Comparison of ENCODE assay signal across 8 mouse cellular contexts in the genomic region with DNA sequence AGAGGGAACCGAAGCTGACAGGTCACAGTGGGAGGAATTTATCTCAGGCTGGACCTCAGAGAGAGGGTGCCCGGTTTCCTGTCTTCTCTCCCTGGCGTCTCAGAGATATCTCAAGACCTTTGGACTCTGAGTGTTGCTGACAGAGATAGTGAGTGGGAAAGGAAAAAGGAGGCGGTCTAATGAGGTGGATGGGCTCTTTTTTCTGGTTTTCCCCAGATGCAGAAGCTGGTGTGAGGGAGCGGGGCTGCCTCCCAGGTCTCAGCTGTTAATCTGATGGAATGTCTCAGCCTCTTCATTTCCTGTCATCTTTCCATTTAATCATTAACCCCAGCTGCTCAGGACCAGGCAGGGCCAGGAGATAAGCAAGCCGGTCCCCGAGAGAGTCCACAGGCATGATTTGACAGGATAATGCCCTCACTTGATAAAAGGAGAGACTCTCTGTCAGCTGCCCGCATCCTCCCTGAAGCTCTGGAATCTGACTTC.
A peak's percentile ranks its signal among the peaks of the same experiment; 100 is the strongest.
DNase-seq lines count a peak whose midpoint lies in the region; ATAC-seq and TF ChIP-seq lines count a peak whose summit lies in the region.
"Had no signal": no experiment of that assay in that cellular context is flagged by ENCODE, and none has a peak within 500 bp of the region (broad histone marks: within the 10 kb centered on the region; RNA-seq: fewer than 3 reads in every experiment).

No protein-coding gene starts in this region.

- WGBS in midbrain, embryonic 11.5 days, result 65% methylated on average over 8 of the region's 8 CpGs
- WGBS in midbrain, postnatal 0 days, result 51% methylated on average over 8 of the region's 8 CpGs
- 32% methylated on average over 8 of the region's 8 CpGs for WGBS in intestine, embryonic 15.5 days
- 7% methylated on average over 8 of the region's 8 CpGs for WGBS in liver, embryonic 11.5 days
- WGBS in stomach, postnatal 0 days, result 35% methylated on average over 8 of the region's 8 CpGs

- TF ChIP-seq EP300 in stomach, postnatal 0 days (optimal IDR thresholded peaks at IDR 0.05), result no peak

- H3K9me3 ChIP-seq in midbrain, embryonic 11.5 days (ENCODE audit: control insufficient read depth, low read length), result no peaks in the 10 kb centered on the region
- H3K9me3 ChIP-seq in midbrain, postnatal 0 days (ENCODE audit: low read length), result no peaks in the 10 kb centered on the region
- no peaks in the 10 kb centered on the region for H3K9me3 ChIP-seq in intestine, embryonic 15.5 days
- H3K9me3 ChIP-seq in liver, embryonic 11.5 days (ENCODE audit: control insufficient read depth, low read length), result no peaks in the 10 kb centered on the region
- no peaks in the 10 kb centered on the region for H3K9me3 ChIP-seq in stomach, postnatal 0 days (ENCODE audit: control insufficient read depth, low read length)
- H3K9me3 ChIP-seq: limb, embryonic 12.5 days had no signal

- H3K36me3 ChIP-seq in midbrain, embryonic 11.5 days (ENCODE audit: control insufficient read depth, insufficient read depth, low read length), result no peaks in the 10 kb centered on the region
- H3K36me3 ChIP-seq in midbrain, postnatal 0 days (ENCODE audit: insufficient read depth, low read length), result no peaks in the 10 kb centered on the region
- H3K36me3 ChIP-seq in intestine, embryonic 15.5 days, result no peaks in the 10 kb centered on the region
- H3K36me3 ChIP-seq in liver, embryonic 11.5 days (ENCODE audit: control insufficient read depth, insufficient read depth, low read length), result no peaks in the 10 kb centered on the region
- H3K36me3 ChIP-seq in stomach, postnatal 0 days (ENCODE audit: control insufficient read depth, insufficient read depth, low read length), result no peaks in the 10 kb centered on the region
- H3K36me3 ChIP-seq: limb, embryonic 12.5 days had no signal

- no peak overlapping the region for H3K4me2 ChIP-seq in midbrain, embryonic 11.5 days
- H3K4me2 ChIP-seq in midbrain, postnatal 0 days (ENCODE audit: low read depth, low read length, poor library complexity, severe bottlenecking), result no peak overlapping the region
- peak overlapping the region; percentile 45 for H3K4me2 ChIP-seq in intestine, embryonic 15.5 days (replicated peaks)
- H3K4me2 ChIP-seq in liver, embryonic 11.5 days, result peak overlapping the region; percentile 54
- H3K4me2 ChIP-seq in stomach, postnatal 0 days (replicated peaks; ENCODE audit: low read depth), result no peak overlapping the region
- H3K4me2 ChIP-seq: limb, embryonic 12.5 days had no signal

- H3K4me3 ChIP-seq in midbrain, embryonic 11.5 days (ENCODE audit: low read depth, low read length), result no peak overlapping the region
- H3K4me3 ChIP-seq in midbrain, postnatal 0 days (ENCODE audit: low read depth, low read length), result no peak overlapping the region
- H3K4me3 ChIP-seq in intestine, embryonic 15.5 days (replicated peaks), result 0 out of 2 replicates have a peak overlapping the region, but pooled peaks have one; percentile 1
- H3K4me3 ChIP-seq in liver, embryonic 11.5 days (ENCODE audit: low read depth, low read length), result peak overlapping the region; percentile 15
- H3K4me3 ChIP-seq in stomach, postnatal 0 days (ENCODE audit: low read depth, low read length), result no peak overlapping the region
- H3K4me3 ChIP-seq: limb, embryonic 12.5 days had no signal

- no peaks in the 10 kb centered on the region for H3K4me1 ChIP-seq in midbrain, embryonic 11.5 days (ENCODE audit: control insufficient read depth, insufficient read depth, low read length)
- H3K4me1 ChIP-seq in midbrain, postnatal 0 days (ENCODE audit: insufficient read depth, low read length), result no peaks in the 10 kb centered on the region
- peaks cover 26% of the 10 kb centered on the region for H3K4me1 ChIP-seq in intestine, embryonic 15.5 days (replicated peaks)
- peaks cover 32% of the 10 kb centered on the region for H3K4me1 ChIP-seq in liver, embryonic 11.5 days (replicated peaks; ENCODE audit: control insufficient read depth, insufficient read depth, low read length)
- peaks cover 9% of the 10 kb centered on the region; the same call in 1 of the 2 replicates for H3K4me1 ChIP-seq in stomach, postnatal 0 days (replicated peaks; ENCODE audit: control insufficient read depth, insufficient read depth)

- no peaks in the 10 kb centered on the region for H3K27me3 ChIP-seq in midbrain, embryonic 11.5 days (ENCODE audit: control insufficient read depth, insufficient read depth, low read length)
- H3K27me3 ChIP-seq in midbrain, postnatal 0 days (ENCODE audit: insufficient read depth, low read length), result no peaks in the 10 kb centered on the region
- H3K27me3 ChIP-seq in intestine, embryonic 15.5 days (replicated peaks), result no peaks in the 10 kb centered on the region
- no peaks in the 10 kb centered on the region for H3K27me3 ChIP-seq in liver, embryonic 11.5 days (replicated peaks; ENCODE audit: control insufficient read depth, insufficient read depth, low read length)
- H3K27me3 ChIP-seq in stomach, postnatal 0 days (ENCODE audit: control insufficient read depth, insufficient read depth, low read length), result no peaks in the 10 kb centered on the region
- H3K27me3 ChIP-seq: limb, embryonic 12.5 days had no signal

- no peak overlapping the region for H3K9ac ChIP-seq in midbrain, embryonic 11.5 days (ENCODE audit: low read length)
- H3K9ac ChIP-seq in midbrain, postnatal 0 days (replicated peaks; ENCODE audit: low read length, poor library complexity, severe bottlenecking), result no peak overlapping the region
- H3K9ac ChIP-seq in intestine, embryonic 15.5 days, result no peak overlapping the region
- H3K9ac ChIP-seq in liver, embryonic 11.5 days (ENCODE audit: low read depth, low read length), result no peak overlapping the region
- H3K9ac ChIP-seq in stomach, postnatal 0 days (ENCODE audit: low read length), result no peak overlapping the region
- H3K9ac ChIP-seq: limb, embryonic 12.5 days had no signal

- ATAC-seq in midbrain, embryonic 11.5 days (ENCODE audit: low FRiP score), result peak; percentile 63; the same call in 1 of the 2 replicates
- no peak for ATAC-seq in midbrain, postnatal 0 days (ENCODE audit: low FRiP score)
- peak; percentile 88 for ATAC-seq in intestine, embryonic 15.5 days
- ATAC-seq in liver, embryonic 11.5 days (replicated peaks; ENCODE audit: low FRiP score), result peak; percentile 90
- peak; percentile 43; the same call in 1 of the 2 replicates for ATAC-seq in stomach, postnatal 0 days (ENCODE audit: low FRiP score, low TSS enrichment)

- DNase-seq in midbrain, embryonic 11.5 days (ENCODE audit: low spot score, missing footprints), result no peak
- no peak for DNase-seq in midbrain, postnatal 0 days (ENCODE audit: low spot score)
- DNase-seq in liver, embryonic 11.5 days (ENCODE audit: low spot score), result peak; percentile 64
- no peak for DNase-seq in stomach, postnatal 0 days (ENCODE audit: low spot score)
- DNase-seq in adrenal gland, adult 8-10 months, result no peak
- no peak for DNase-seq in adipocyte (ENCODE audit: low spot score)

- no peak overlapping the region for H3K27ac ChIP-seq in midbrain, embryonic 11.5 days (ENCODE audit: low read depth, low read length)
- H3K27ac ChIP-seq in midbrain, postnatal 0 days (ENCODE audit: low read depth, low read length), result no peak overlapping the region
- H3K27ac ChIP-seq in intestine, embryonic 15.5 days, result peak overlapping the region; percentile 36; the same call in 1 of the 2 replicates
- peak overlapping the region; percentile 23 for H3K27ac ChIP-seq in liver, embryonic 11.5 days (ENCODE audit: low read depth, low read length)
- H3K27ac ChIP-seq in stomach, postnatal 0 days (replicated peaks), result no peak overlapping the region
- H3K27ac ChIP-seq: limb, embryonic 12.5 days had no signal

- no peak for TF ChIP-seq CTCF in midbrain, postnatal 0 days (IDR thresholded peaks at IDR 0.05)
- TF ChIP-seq CTCF in stomach, postnatal 0 days (IDR thresholded peaks at IDR 0.05; ENCODE audit: low read depth), result no peak

Comparison
In these comparisons a context has a peak if more than half of its experiments do, and no peak if none do; other contexts are left out.
1. H3K27ac ChIP-seq: peak in intestine, embryonic 15.5 days (single experiment) and liver, embryonic 11.5 days (single experiment); none in midbrain, embryonic 11.5 days (single experiment), midbrain, postnatal 0 days (single experiment) and stomach, postnatal 0 days (single experiment).
2. H3K4me2 ChIP-seq: peak in intestine, embryonic 15.5 days (single experiment) and liver, embryonic 11.5 days (single experiment); none in midbrain, embryonic 11.5 days (single experiment), midbrain, postnatal 0 days (single experiment) and stomach, postnatal 0 days (single experiment).
3. H3K4me3 ChIP-seq: peak in intestine, embryonic 15.5 days (single experiment) and liver, embryonic 11.5 days (single experiment); none in midbrain, embryonic 11.5 days (single experiment), midbrain, postnatal 0 days (single experiment) and stomach, postnatal 0 days (single experiment).